Mouse (Mus musculus) CH12F3 (cell line): ENCODE results near the gene Gm28230.

ENCODE experiments used
- in situ Hi-C: fragments of 300-500 bp; cut with MboI; formaldehyde crosslinking; loops from 2 replicates; pipeline ENCODE4 v1.14.3; 2020; ENCODE audit warnings: low sequenced_read_pairs

The Gm28230 gene

DNA sequence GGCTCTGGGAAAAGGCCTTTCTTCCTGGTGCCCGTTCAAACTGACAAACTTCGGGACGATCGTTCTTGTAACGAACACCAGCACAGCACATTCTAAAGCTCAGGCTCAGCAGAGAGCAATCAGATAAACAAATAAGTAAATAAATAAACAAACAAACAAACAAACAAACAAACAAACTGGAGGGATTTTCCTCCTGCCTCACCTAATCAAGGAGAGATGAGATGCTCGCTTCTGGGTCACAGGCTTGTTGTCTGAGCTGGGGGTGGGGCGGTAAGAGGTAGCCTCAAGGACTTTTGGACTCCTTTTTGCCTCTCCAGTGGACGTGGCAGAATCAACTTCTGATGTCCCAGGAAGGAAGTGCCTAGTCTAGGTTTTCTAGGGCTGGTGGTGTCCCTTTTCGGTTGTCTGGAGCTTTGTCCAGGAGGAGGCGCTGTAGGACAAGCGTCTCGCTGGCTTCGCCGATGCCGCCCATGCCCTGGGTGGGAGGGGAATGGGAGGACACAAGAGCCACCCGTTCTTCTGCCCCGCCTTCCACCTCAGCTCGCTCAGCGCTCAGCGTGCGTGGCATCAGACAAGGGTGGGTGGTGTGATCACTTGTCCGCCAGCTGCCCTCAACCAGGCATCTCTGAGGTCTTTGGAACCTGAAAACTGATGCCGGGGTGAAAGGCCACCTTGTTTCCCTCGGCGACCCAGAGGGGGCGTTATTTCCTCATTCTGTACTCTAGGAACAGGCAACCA is 10.9 kb upstream of the Gm28230 start:
- in situ Hi-C loops = loop anchor here (5.0 to 25.0 kb wide), 2 partner anchors 247 to 872 kb away; no protein-coding TSS in a partner anchor

DNA sequence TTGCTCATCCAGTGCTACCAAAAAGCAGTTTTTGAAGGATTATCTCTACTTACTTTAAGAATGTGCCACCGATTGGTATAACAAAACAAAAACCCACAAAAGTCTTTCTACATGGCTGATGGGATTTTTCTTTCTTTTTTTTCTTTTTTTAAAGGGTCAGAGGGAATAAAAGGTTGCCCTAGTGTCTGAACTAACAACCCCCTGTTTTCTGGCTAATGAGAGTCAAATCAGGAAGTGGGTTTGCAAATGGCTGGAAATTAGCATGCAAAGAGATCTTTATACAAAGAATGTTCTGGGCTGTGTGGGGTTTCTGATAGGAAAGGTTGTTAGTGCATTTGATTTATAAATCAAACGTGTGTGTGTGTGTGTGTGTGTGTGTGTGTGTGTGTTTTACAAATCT is 6.1 kb upstream of the Gm28230 start:
- in situ Hi-C loops = loop anchor here (25.0 kb wide), 1 partner anchor 867 kb away; no protein-coding TSS in a partner anchor

- in situ Hi-C loops = loop anchor here (25.0 kb wide), 1 partner anchor 866 kb away; no protein-coding TSS in a partner anchor
Observed at GRCm38 (mm10) chr2:74720955-74721491, 5.5 kb upstream of the Gm28230 start.

GRCm38 (mm10) chr2:74721882-74722281 is 4.6 kb upstream of the Gm28230 start:
- in situ Hi-C loops = loop anchor here (25.0 kb wide), 1 partner anchor 865 kb away; no protein-coding TSS in a partner anchor

- in situ Hi-C loops = loop anchor here (25.0 kb wide), 1 partner anchor 864 kb away; no protein-coding TSS in a partner anchor
Observed at GRCm38 (mm10) chr2:74722949-74723348, 3.6 kb upstream of the Gm28230 start.

DNA sequence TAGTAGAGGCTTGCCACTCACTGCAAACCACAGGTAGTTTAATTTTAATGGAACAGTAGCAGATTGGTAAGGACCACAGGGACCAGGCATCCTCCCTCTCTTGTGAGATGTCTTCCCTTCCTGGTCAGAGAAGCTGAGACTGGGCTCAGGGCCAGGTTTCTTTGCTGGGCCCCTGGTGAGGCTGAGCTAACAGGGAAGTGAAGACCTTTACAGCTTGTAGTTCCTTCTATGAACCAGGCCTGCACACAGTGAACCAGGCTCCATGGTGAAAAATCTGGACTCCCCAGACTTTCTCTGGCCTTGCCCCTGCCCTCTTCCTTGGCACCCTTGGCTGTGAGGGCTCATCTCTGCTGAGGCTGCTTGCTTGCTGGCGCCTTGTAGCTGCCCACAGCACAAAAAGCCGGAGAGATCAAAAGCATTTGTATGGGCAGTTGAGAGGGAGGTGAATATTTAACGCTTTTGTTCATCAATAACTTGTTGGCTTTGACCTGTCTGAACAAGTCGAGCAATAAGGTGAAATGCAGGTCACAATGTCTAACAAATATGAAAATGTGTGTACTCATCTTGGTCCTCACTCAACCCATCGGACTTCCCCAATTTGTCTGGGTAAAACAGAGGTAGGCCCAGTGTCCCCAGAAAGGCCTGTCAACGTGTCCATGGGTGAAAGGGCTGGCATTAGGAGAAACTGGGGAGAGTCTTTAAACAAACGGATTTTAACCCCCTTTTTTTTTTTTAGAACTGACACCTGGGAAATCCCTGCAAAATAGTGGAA is 2.1 kb upstream of the Gm28230 start:
- in situ Hi-C loops = loop anchor here (25.0 kb wide), 1 partner anchor 863 kb away; no protein-coding TSS in a partner anchor

GRCm38 (mm10) chr2:74725171-74725570 is 1.4 kb upstream of the Gm28230 start:
- in situ Hi-C loops = no loop called here

DNA sequence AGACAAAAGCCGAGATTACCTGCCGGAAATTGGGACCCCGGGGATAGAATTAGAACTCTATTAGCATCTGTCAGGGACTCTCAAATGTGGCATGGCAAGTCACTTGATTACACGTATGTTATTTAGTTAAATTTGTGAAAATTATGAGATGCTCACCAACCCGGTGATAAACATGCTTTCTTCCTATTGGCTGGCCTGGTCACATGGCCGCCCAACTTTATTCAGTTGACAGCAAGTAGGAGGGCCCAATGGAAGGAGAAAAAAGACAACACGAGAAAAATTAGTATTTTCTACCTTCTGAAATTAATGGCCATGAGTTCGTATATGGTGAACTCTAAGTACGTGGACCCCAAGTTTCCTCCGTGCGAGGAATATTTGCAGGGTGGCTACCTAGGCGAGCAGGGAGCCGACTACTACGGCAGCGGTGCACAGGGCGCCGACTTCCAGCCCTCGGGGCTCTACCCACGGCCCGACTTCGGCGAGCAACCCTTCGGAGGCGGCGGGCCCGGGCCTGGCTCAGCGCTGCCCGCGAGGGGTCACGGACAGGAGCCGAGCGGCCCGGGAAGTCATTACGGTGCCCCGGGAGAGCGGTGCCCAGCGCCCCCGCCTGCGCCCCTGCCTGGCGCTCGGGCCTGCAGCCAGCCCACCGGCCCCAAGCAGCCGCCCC is 578 bp downstream of the Gm28230 start:
- in situ Hi-C loops = no loop called here

DNA sequence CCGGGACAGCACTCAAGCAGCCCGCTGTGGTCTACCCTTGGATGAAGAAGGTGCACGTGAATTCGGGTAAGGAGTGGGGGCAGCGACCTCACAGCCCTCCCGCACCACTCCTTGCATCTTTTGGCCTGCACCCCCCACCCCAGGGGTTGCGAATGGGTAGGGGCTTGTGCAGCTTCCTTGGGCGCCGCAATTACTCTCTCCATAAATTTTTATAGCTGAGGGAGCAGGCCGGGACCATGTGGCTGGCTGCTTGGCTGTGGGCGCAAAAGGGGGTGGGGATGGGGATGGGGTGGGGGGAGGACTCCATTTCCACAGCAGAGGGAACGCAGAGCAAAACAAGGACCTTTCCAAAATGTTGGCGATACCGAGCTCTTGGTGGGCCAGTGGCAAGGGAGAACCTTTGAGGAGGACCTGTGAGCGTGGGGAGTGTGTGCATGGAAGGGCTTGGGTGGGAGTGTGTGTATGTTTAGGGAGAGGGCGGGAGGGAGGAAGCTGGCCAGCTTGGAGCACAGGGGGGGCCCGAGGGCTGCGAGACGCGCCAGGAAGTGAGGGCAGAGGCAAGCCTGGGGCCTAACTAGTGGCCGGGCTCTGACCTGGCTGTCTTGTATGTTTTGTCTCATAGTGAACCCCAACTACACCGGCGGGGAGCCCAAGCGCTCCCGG is 1.2 kb downstream of the Gm28230 start:
- in situ Hi-C loops = no loop called here

DNA sequence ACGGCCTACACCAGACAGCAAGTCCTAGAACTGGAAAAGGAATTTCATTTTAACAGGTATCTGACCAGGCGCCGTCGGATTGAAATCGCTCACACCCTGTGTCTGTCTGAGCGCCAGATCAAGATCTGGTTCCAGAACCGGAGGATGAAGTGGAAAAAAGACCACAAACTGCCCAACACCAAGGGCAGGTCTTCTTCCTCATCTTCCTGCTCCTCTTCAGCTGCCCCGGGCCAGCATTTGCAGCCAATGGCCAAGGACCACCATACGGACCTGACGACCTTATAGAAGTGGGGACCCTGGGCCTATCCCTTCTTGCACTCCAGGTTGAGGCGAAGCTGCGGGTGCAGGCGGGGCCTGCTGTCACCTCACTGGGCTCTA is 1.8 kb downstream of the Gm28230 start:
- in situ Hi-C loops = no loop called here

- in situ Hi-C loops = no loop called here
Observed at GRCm38 (mm10) chr2:74730331-74730730, 3.8 kb downstream of the Gm28230 start.

- in situ Hi-C loops = no loop called here
Observed at GRCm38 (mm10) chr2:74731055-74731454, 4.5 kb downstream of the Gm28230 start.

DNA sequence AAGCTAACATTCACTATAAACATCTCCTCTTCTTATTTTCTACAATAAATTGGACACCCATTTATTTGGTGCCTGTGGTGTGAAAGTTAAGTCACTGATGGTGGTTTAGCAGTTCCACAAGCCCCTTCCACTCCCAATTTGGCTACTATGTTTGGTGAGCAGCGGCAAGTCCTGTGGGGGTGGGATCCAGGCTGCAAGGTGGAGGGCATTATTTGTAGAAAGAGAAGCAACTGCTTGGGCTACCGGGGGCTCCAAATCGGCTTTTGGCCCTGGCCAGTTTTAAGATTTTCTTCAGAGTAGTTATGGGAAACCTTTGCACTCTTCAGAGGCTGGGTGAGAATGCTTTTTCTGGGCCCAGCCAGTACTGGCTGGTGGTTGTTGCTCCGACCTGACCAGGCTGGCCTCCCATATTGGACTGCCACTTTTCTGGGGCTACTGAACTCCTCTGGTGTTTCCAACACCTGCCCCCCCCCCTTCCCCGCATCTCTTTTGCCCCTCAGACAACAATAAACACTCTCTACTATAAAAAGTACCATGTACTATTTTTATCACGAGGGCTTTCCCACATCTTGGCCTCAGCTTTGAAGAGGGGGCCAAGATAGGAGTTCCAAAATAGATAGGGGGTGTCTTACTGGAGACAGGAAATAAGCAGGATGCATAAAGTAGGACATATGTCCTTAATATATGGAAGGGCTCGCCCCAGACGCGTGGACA is 5.4 kb downstream of the Gm28230 start:
- in situ Hi-C loops = no loop called here

DNA sequence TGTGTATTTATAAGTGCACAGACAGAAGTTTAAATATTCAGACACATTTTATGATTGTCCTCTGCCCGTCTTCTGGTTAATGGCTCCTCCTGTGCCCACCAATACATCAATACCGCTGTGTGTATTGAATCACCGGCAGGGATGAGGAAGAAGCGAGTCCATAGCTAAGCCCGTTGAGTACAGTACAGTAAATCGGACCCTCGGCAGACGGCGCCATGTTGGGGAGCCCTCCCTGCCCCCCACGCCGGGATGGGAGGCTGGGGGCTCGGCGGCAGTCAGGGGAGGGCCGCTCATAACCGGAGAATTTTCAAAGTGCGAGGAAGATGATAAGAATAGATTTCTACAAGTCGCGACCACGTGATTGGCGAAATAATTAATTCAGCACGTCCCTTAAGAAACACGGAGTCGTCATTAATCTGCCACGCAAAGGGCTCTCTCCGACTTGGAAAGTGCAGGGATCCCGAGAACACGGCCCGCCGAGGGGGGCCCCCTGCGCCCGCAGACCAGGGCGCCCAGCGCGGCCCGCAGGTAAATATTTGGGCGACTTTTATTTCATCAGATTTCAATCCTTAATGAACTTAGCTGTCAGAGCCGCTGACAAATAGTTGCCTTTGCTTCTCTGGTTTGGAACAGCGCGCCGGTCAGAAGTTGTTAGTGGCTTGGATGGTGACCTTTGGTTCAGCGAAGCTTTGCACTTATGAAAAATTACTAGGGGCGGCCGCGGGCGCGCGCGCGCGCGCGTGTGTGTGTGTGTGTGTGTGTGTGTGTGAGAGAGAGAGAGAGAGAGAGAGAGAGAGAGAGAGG is 6.2 kb downstream of the Gm28230 start:
- in situ Hi-C loops = no loop called here

GRCm38 (mm10) chr2:74733317-74733661 is 6.8 kb downstream of the Gm28230 start:
- in situ Hi-C loops = no loop called here

GRCm38 (mm10) chr2:74733765-74734164 is 7.2 kb downstream of the Gm28230 start:
- in situ Hi-C loops = no loop called here

- in situ Hi-C loops = no loop called here
Observed at GRCm38 (mm10) chr2:74734451-74734850, 7.9 kb downstream of the Gm28230 start.

GRCm38 (mm10) chr2:74734996-74735811 is 8.7 kb downstream of the Gm28230 start:
- in situ Hi-C loops = no loop called here
